Mouse (Mus musculus) myocyte (in vitro differentiated cells): ENCODE measurements around the gene P4ha1. TPM values are rescaled to one million over a fixed set of nuclear protein-coding genes. Genes with fewer than 3 reads are reported as not detected.

Experiments
- H3K27me3 ChIP-seq: one replicate; pipeline ENCODE4 v1.6.1; 2011; ENCODE audit not compliant: control insufficient read depth, insufficient read depth, insufficient read length
- H3K36me3 ChIP-seq: one replicate; pipeline ENCODE4 v1.6.1; 2011; ENCODE audit not compliant: control insufficient read depth, insufficient read depth
- H3K4me2 ChIP-seq: one replicate; pipeline ENCODE4 v1.6.1; 2011; ENCODE audit warnings: low read depth, control low read depth
- H3K4me3 ChIP-seq: one replicate; pipeline ENCODE4 v1.5.1; 2011; ENCODE audit warnings: mild to moderate bottlenecking, control low read depth, moderate library complexity
- H3K79me2 ChIP-seq: one replicate; pipeline ENCODE4 v1.6.1; 2011; ENCODE audit not compliant: control insufficient read depth, insufficient read depth
- H3ac ChIP-seq: one replicate; pipeline ENCODE4 v1.6.1; 2011; ENCODE audit not compliant: control insufficient read depth, insufficient read length
- CEBPB ChIP-seq: IDR thresholded peaks from 2 replicates; pipeline ENCODE4 v1.6.1; 2011; ENCODE audit warnings: mild to moderate bottlenecking, moderate library complexity; ENCODE audit not compliant: poor library complexity, insufficient read depth, severe bottlenecking
- E2F4 ChIP-seq: IDR thresholded peaks from one replicate; pipeline ENCODE4 v1.6.1; 2011; ENCODE audit warnings: mild to moderate bottlenecking, control low read depth, moderate library complexity; ENCODE audit not compliant: insufficient read depth
- MAX ChIP-seq: IDR thresholded peaks from one replicate; pipeline ENCODE4 v1.6.1; 2011; ENCODE audit warnings: low read depth, mild to moderate bottlenecking, control low read depth
- MYOD1 ChIP-seq, 3 experiments: IDR thresholded peaks; one replicate each; pipeline ENCODE4 v1.6.1; 2011; ENCODE audit warnings: control low read depth in 2 of 3, low read depth in 2 of 3, mild to moderate bottlenecking in 2 of 3, moderate library complexity in 1 of 3; ENCODE audit not compliant: insufficient read length in 2 of 3, control insufficient read depth in 1 of 3
- MYOG ChIP-seq, 3 experiments: IDR thresholded peaks; one replicate each; pipeline ENCODE4 v1.6.1; 2011; ENCODE audit warnings: control low read depth in 2 of 3, low read depth in 2 of 3, mild to moderate bottlenecking in 2 of 3; ENCODE audit not compliant: insufficient read length in 2 of 3, control insufficient read depth in 1 of 3, insufficient read depth in 1 of 3
- POLR2A ChIP-seq: IDR thresholded peaks from one replicate; pipeline ENCODE4 v1.6.1; 2011; ENCODE audit warnings: low read depth, mild to moderate bottlenecking, control low read depth, moderate library complexity; ENCODE audit not compliant: insufficient read length
- POLR2AphosphoS2 ChIP-seq: IDR thresholded peaks from one replicate; pipeline ENCODE4 v1.6.1; 2011; ENCODE audit warnings: low read depth, control low read depth; ENCODE audit not compliant: insufficient read length
- REST ChIP-seq: IDR thresholded peaks from one replicate; pipeline ENCODE4 v1.6.1; 2011; ENCODE audit warnings: mild to moderate bottlenecking, control low read depth, moderate library complexity; ENCODE audit not compliant: insufficient read depth, insufficient read length
- SRF ChIP-seq: IDR thresholded peaks from one replicate; pipeline ENCODE4 v1.6.1; 2011; ENCODE audit warnings: low read depth; ENCODE audit not compliant: control insufficient read depth, insufficient read length
- TCF12 ChIP-seq: IDR thresholded peaks from one replicate; pipeline ENCODE4 v1.6.1; 2011; ENCODE audit warnings: mild to moderate bottlenecking, control low read depth; ENCODE audit not compliant: poor library complexity, insufficient read depth, severe bottlenecking
- TCF3 ChIP-seq: IDR thresholded peaks from one replicate; pipeline ENCODE4 v1.6.1; 2011; ENCODE audit warnings: low read depth, control low read depth; ENCODE audit not compliant: insufficient read length
- USF1 ChIP-seq: IDR thresholded peaks from one replicate; pipeline ENCODE4 v1.6.1; 2011; ENCODE audit warnings: low read depth, mild to moderate bottlenecking, control low read depth, moderate library complexity
- polyA plus RNA-seq: library from polyadenylated mRNA; unstranded; fragments of >200 nt; fragmentation: generic; extraction: Trizol; gene quantifications from one replicate; pipeline ENCODE4 v1.2.1, GENCODE M21; 2012; ENCODE audit warnings: missing spikeins

Gene P4ha1
- polyA plus RNA-seq, 1 experiment, result 107 TPM

DNA sequence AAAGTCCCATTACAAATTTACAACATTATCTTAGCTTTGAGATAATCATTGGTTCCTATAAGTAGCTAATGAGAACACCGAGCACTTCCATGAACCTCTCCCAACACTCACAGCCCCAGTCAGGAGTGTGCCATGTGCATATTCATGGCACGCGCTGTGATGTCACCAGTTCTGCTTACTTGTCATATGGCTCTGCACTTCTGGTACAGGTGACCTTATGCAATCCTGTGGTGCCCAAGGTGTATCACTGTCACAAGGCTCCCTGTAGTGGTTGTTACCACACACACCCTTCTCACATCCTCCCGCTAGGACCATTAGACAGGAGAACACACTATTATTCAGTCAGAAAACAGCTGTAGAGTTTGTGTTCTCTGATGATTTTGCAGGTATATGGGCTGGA is 43.6 kb downstream of the P4ha1 start:
- Histone ChIP-seq H3K4me2 (no peak overlapping the region), H3K79me2 (no peaks in the 10 kb centered on the region), H3ac (no peak overlapping the region), H3K27me3 (no peaks in the 10 kb centered on the region), H3K36me3 (peaks cover 96% of the 10 kb centered on the region), H3K4me3 (no peak overlapping the region)
- TF ChIP-seq TCF12 (no peak), POLR2AphosphoS2 (peak; percentile 31), POLR2A (peak; percentile 15), E2F4 (no peak)

DNA sequence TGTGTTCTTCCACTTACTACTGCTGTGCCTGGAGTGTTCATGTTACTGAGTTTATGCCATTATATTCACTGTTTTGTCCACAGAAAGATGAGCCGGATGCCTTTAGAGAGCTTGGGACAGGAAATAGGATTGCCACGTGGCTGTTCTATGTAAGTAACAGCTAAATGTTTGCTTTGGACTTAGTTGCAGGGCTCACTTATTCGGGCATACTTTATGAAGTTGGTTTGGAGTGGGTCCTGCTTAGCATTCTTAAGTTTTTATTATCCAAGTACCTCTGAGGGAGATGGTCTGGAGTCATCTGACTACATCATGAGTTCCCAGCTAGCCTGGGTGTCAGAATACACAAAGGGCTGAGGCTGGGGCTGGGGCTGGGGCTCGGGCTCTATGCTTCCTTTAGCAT is 44.1 kb downstream of the P4ha1 start:
- Histone ChIP-seq H3K4me2 (no peak overlapping the region), H3K27me3 (no peaks in the 10 kb centered on the region), H3K79me2 (no peaks in the 10 kb centered on the region), H3ac (no peak overlapping the region), H3K36me3 (peaks cover 96% of the 10 kb centered on the region), H3K4me3 (no peak overlapping the region)
- TF ChIP-seq POLR2AphosphoS2 (no peak), SRF (no peak), USF1 (no peak), POLR2A (no peak), MYOD1 (IDR thresholded peaks at IDR 0.05; ENCODE audit: control insufficient read depth in 1 of 3, insufficient read length in 2 of 3, low read depth in 2 of 3) (no peak), TCF12 (no peak), E2F4 (no peak), MYOG (IDR thresholded peaks at IDR 0.05; ENCODE audit: control insufficient read depth in 1 of 3, insufficient read depth in 1 of 3, insufficient read length in 2 of 3, low read depth in 2 of 3) (no peak), TCF3 (no peak), REST (no peak), CEBPB (no peak), MAX (no peak)

DNA sequence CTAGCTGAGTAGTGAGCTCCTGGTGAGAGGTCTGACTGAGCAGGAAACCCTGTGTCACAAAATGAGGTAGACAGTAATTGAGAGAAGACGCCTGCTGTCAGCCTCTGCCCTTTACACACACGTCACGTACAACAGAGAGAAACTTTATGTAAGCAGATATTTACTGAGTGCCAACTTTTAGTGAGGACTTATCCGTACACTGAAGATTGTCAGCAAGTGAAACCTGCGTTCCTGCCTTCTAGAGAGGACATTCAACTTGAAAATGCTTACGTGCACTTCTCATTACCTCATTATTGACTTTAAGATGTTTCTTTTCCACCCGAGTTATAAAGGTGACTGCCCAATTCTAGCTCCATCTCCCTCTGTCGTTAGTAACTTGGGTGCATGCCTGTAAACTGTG is 45.6 kb downstream of the P4ha1 start:
- Histone ChIP-seq H3K79me2 (no peaks in the 10 kb centered on the region), H3K27me3 (no peaks in the 10 kb centered on the region)
- no peak for TF ChIP-seq POLR2A

DNA sequence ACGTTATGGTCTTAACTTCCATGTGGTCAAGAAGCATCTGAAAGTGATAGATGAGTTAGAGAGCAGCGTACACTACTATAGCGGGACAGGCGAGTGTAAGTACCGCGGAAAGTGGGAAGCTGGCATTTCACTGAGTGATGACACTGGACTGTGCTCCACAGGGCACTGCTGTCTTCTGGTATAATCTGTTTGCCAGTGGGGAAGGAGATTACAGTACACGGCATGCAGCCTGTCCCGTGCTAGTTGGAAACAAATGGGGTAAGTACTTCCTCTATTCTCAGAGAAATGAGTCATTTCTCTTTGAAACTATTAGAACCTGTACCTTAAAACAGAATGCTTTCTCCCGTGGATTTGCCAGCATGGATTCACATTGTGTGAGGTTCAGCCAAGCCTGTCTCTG is 46.3 kb downstream of the P4ha1 start:
- H3K27me3 ChIP-seq, result no peaks in the 10 kb centered on the region
- no peak overlapping the region for H3K4me2 ChIP-seq
- no peak overlapping the region for H3ac ChIP-seq
- H3K36me3 ChIP-seq, result peaks cover 99% of the 10 kb centered on the region
- H3K79me2 ChIP-seq, result no peaks in the 10 kb centered on the region
- TF ChIP-seq POLR2A, result no peak
- no peak for TF ChIP-seq USF1
- TF ChIP-seq CEBPB, result no peak
- TF ChIP-seq REST, result no peak
- TF ChIP-seq E2F4, result no peak
- TF ChIP-seq TCF12, result no peak
- no peak for TF ChIP-seq TCF3
- no peak for TF ChIP-seq POLR2AphosphoS2
- TF ChIP-seq SRF, result no peak
- TF ChIP-seq MYOG (IDR thresholded peaks at IDR 0.05; ENCODE audit: control insufficient read depth in 1 of 3, insufficient read depth in 1 of 3, insufficient read length in 2 of 3, low read depth in 2 of 3), result no peak
- no peak for TF ChIP-seq MAX
- no peak overlapping the region for H3K4me3 ChIP-seq

More for the DNA sequence above, 45.6 kb downstream of the P4ha1 start:
- H3K36me3 ChIP-seq, result peaks cover 99% of the 10 kb centered on the region
- H3K4me3 ChIP-seq, result no peak overlapping the region
- H3K4me2 ChIP-seq, result no peak overlapping the region
- no peak overlapping the region for H3ac ChIP-seq

DNA sequence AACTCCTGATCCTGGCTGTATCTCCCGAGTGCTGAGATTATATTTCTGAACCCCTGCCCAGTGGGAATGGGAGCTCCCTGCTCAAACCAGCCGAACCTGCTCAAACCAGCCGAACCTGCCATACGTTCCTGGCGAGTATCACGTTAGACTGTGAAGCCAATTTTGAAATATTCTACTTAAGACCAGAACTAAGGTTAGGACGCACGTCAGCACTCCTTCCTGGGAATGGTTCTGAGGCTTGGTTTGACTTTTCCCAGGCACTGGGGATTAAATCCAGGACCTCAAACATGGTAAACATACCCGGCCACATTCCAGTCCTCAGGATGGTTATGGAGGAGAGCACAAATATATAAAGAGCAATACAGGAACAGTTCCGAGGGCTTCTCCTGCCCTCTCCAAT is 54.8 kb downstream of the P4ha1 start:
- Histone ChIP-seq H3K36me3 (peaks cover 35% of the 10 kb centered on the region), H3K27me3 (no peaks in the 10 kb centered on the region), H3ac (no peak overlapping the region), H3K4me2 (no peak overlapping the region), H3K4me3 (no peak overlapping the region), H3K79me2 (no peaks in the 10 kb centered on the region)
- TF ChIP-seq MYOG (IDR thresholded peaks at IDR 0.05; ENCODE audit: control insufficient read depth in 1 of 3, insufficient read depth in 1 of 3, insufficient read length in 2 of 3, low read depth in 2 of 3) (no peak), MYOD1 (IDR thresholded peaks at IDR 0.05; ENCODE audit: control insufficient read depth in 1 of 3, insufficient read length in 2 of 3, low read depth in 2 of 3) (no peak), CEBPB (no peak), POLR2A (no peak), USF1 (no peak), MAX (no peak), REST (no peak), POLR2AphosphoS2 (no peak), SRF (no peak), E2F4 (no peak)

DNA sequence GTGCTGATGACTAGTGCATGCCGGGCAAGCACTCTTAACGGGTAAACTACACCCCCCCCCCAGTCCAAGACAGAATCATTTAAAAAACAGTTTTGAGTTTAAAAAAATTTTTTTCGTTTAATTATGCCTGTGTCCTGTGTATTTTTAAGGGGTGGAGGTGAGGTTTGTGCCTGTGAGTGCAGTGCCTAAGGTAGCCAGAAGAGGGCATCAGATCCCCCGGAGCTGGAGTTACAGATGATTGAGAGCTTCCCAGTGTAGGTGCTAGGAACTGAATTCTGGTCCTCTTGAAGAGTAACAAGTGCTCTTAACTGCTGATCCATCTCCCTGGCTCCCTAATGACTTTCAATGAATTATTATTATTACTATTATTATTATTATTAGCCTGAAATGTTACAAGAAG is 55.6 kb downstream of the P4ha1 start:
- H3K79me2 ChIP-seq, result no peaks in the 10 kb centered on the region
- no peaks in the 10 kb centered on the region for H3K27me3 ChIP-seq
- H3K4me2 ChIP-seq, result no peak overlapping the region
- no peak overlapping the region for H3ac ChIP-seq
- H3K36me3 ChIP-seq, result peaks cover 27% of the 10 kb centered on the region
- no peak overlapping the region for H3K4me3 ChIP-seq
- TF ChIP-seq MYOG (IDR thresholded peaks at IDR 0.05; ENCODE audit: control insufficient read depth in 1 of 3, insufficient read depth in 1 of 3, insufficient read length in 2 of 3, low read depth in 2 of 3) (no peak), USF1 (no peak), POLR2A (no peak), E2F4 (no peak), REST (no peak), CEBPB (no peak), TCF12 (no peak)
